Mouse (Mus musculus) E14TG2a.4 (cell line): ENCODE data around the gene Mkrn2os.

Experiments used
- CTCF ChIP-seq: conservative IDR thresholded peaks from 2 replicates; pipeline ENCODE4 v1.5.1; 2014; ENCODE audit warnings: low read length
- NANOG ChIP-seq: IDR thresholded peaks from 2 replicates; pipeline ENCODE4 v1.6.1; 2014; ENCODE audit warnings: borderline replicate concordance, low read length, mixed read lengths
- POU5F1 ChIP-seq: IDR thresholded peaks from 2 replicates; pipeline ENCODE4 v1.6.1; 2014; ENCODE audit warnings: low read length, borderline replicate concordance

GRCm38 (mm10) chr6:115634015-115634414, 41.6 kb upstream of the Mkrn2os start:
- TF ChIP-seq CTCF, result no peak
- TF ChIP-seq POU5F1, result no peak
- TF ChIP-seq NANOG, result no peak
